Mouse (Mus musculus): ENCODE results near the gene Gm49354. TPM values are rescaled to one million over a fixed set of nuclear protein-coding genes. Genes with fewer than 3 reads are reported as not detected.
A peak's percentile ranks its signal among the peaks of the same experiment; 100 is the strongest.

The Gm49354 gene
- polyA plus RNA-seq (2014; fragmentation: Nextera tagmentation; extraction: Ambion mirVana): not detected in 2 replicates

DNA sequence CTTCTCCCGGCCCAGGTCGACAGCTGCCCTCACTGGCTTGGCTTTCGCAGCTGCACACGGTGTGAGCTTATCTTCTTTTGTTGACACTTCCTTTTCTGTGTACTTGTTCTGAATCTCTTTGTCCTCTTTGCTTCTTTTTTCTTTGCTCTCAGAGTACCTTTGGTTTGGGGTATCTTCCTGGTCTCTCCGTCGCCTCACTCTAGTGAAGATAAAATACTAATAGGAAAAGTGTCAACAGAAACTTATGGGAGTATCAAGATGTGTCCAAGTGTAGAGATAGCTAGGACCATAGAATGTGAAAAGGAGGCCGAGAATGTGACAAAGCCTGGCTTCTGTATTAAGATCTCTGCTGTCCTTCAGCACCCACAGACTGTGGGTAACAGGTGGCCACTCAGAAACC is at the start of gene Gm49354:
Gene Gm49354, minus strand, starts transcription at position 101 of the 400 bp plus-strand sequence.
- 92% methylated on average over 7 of the region's 7 CpGs for WGBS
- DNase-seq (ENCODE audit: low spot score) (no peak), ATAC-seq (replicated peaks; ENCODE audit: insufficient number of reproducible peaks, low FRiP score, low TSS enrichment, low read depth) (no peak)
- Histone ChIP-seq H3K27me3 (ENCODE audit: control insufficient read depth, insufficient read depth, low read length) (no peaks in the 10 kb centered on the region), H3K27ac (replicated peaks; ENCODE audit: low read depth, low read length) (no peak within 1 kb of the TSS), H3K4me3 (ENCODE audit: low read depth, low read length) (no peak within 1 kb of the TSS), H3K9me3 (replicated peaks; ENCODE audit: control insufficient read depth, low read length) (no peaks in the 10 kb centered on the region), H3K4me1 (ENCODE audit: control insufficient read depth, insufficient read depth, low read length) (no peaks in the 10 kb centered on the region), H3K9ac (replicated peaks; ENCODE audit: low read length) (no peak within 1 kb of the TSS), H3K4me2 (ENCODE audit: low read depth, low read length) (no peak within 1 kb of the TSS), H3K36me3 (replicated peaks; ENCODE audit: control insufficient read depth, insufficient read depth, low read depth, low read length) (peaks cover 18% of the 10 kb centered on the region)

DNA sequence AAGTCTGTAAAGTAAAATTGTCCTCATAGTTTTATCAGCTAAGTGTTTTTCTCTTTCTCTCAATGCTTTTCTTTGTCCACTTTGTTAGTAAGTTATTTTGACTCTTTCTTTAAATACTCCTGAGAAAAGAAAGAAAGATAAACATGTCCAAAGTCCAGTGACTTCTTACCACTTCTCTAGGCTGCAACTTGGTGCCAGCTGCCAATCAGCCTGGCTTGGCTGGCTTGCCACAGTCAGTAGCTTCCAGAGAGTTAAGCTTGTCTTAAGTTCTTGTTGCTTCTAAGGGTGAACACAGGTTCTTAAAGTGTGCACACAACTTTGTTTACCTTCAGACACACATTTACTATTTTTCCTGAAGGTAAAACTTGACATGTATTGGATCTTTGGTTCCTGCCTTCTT is 43.9 kb upstream of the Gm49354 start:
- DNase-seq (ENCODE audit: low spot score) (no peak), ATAC-seq (replicated peaks; ENCODE audit: insufficient number of reproducible peaks, low FRiP score, low TSS enrichment, low read depth) (no peak)
- Histone ChIP-seq H3K9ac (replicated peaks; ENCODE audit: low read length) (no peak overlapping the region), H3K36me3 (replicated peaks; ENCODE audit: control insufficient read depth, insufficient read depth, low read depth, low read length) (no peaks in the 10 kb centered on the region), H3K27ac (replicated peaks; ENCODE audit: low read depth, low read length) (no peak overlapping the region), H3K4me2 (ENCODE audit: low read depth, low read length) (no peak overlapping the region), H3K27me3 (ENCODE audit: control insufficient read depth, insufficient read depth, low read length) (no peaks in the 10 kb centered on the region), H3K9me3 (replicated peaks; ENCODE audit: control insufficient read depth, low read length) (no peaks in the 10 kb centered on the region), H3K4me1 (ENCODE audit: control insufficient read depth, insufficient read depth, low read length) (no peaks in the 10 kb centered on the region), H3K4me3 (ENCODE audit: low read depth, low read length) (no peak overlapping the region)

DNA sequence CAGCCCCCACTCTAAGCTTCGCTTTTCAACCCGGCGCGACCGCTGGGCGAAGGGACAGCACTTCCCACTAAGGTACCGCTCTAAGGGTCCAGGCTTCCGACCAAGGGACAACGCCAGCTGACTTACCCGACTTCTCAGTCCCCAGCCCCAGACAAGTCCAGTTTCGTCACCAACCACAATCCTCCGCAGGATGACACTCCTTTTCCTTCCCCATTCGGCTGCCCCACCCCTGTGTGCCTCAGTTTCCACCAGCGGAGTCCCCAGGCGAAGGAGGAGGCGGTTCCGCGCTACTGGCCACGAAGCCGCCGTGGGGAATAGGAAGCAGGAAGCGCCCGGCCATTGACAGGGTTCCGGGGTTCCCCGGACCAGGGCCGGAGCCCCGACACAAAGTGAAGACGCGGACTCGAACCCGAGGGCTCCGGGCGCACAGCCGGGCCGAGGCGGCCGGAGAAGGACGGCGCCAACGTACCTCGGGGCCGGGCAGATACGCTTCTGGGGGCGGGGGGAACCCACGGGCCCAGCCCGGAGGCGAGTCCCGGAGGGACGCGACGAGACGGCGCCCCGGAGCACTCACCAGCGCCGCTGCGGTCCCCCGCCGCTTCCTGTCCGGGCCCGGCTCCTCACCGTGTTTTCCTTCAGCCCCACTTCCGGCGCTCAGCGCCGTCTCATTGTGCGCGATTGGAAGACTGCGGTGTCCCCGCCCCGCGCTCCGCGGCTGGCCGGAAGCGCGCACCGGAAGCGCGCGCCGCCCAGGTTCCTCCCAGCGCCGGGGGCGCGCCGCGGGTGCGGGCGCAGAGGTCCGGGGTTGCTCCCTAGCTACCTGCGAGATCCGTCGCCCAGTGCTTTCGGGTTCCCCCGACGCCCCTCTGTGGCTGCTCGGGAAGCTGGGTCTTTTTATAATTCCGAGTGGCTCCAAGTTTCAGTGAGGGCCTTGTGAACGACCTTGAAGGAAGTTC is 40.7 kb upstream of the Gm49354 start, which contains the start of gene Tut7:
Gene Tut7, minus strand, starts transcription at position 641 of the 956 bp plus-strand sequence.
- ATAC-seq (replicated peaks; ENCODE audit: insufficient number of reproducible peaks, low FRiP score, low TSS enrichment, low read depth) (peak; percentile 96), DNase-seq (ENCODE audit: low spot score) (peak; percentile 96)
- Histone ChIP-seq H3K4me2 (ENCODE audit: low read depth, low read length) (peak within 1 kb of the TSS; percentile 62), H3K4me3 (ENCODE audit: low read depth, low read length) (peak within 1 kb of the TSS; percentile 98), H3K27me3 (ENCODE audit: control insufficient read depth, insufficient read depth, low read length) (no peaks in the 10 kb centered on the region), H3K9ac (replicated peaks; ENCODE audit: low read length) (peak within 1 kb of the TSS; percentile 75), H3K27ac (replicated peaks; ENCODE audit: low read depth, low read length) (peak within 1 kb of the TSS; percentile 77), H3K4me1 (ENCODE audit: control insufficient read depth, insufficient read depth, low read length) (no peaks in the 10 kb centered on the region), H3K36me3 (replicated peaks; ENCODE audit: control insufficient read depth, insufficient read depth, low read depth, low read length) (no peaks in the 10 kb centered on the region), H3K9me3 (replicated peaks; ENCODE audit: control insufficient read depth, low read length) (no peaks in the 10 kb centered on the region)
- WGBS: under 1% methylated on average over 78 of the region's 100 CpGs

DNA sequence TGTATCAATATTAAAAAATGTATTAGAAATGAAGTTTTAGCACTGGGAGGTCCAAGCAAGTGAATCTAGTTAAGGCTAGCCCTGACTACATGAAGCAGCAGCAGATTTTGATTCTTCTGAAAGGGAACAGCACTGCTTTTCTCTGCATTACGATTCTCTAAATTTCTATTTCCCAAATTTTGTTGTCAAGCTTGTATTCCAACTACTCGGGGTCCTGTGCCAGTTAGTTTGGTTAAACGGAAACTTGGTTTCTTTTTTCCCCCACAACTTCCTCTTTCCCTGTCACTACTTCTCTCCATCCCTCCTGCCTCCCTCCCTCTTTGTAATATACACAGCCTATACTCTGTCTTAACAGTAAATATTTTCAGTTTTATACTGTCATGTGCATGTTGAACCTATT is 38.8 kb upstream of the Gm49354 start:
- DNase-seq (ENCODE audit: low spot score) (no peak), ATAC-seq (replicated peaks; ENCODE audit: insufficient number of reproducible peaks, low FRiP score, low TSS enrichment, low read depth) (no peak)
- Histone ChIP-seq H3K9me3 (replicated peaks; ENCODE audit: control insufficient read depth, low read length) (no peaks in the 10 kb centered on the region), H3K4me2 (ENCODE audit: low read depth, low read length) (no peak overlapping the region), H3K9ac (replicated peaks; ENCODE audit: low read length) (no peak overlapping the region), H3K4me1 (ENCODE audit: control insufficient read depth, insufficient read depth, low read length) (no peaks in the 10 kb centered on the region), H3K36me3 (replicated peaks; ENCODE audit: control insufficient read depth, insufficient read depth, low read depth, low read length) (no peaks in the 10 kb centered on the region), H3K27me3 (ENCODE audit: control insufficient read depth, insufficient read depth, low read length) (no peaks in the 10 kb centered on the region), H3K4me3 (ENCODE audit: low read depth, low read length) (no peak overlapping the region), H3K27ac (replicated peaks; ENCODE audit: low read depth, low read length) (no peak overlapping the region)
- 79% methylated on average over 3 of the region's 3 CpGs for WGBS

DNA sequence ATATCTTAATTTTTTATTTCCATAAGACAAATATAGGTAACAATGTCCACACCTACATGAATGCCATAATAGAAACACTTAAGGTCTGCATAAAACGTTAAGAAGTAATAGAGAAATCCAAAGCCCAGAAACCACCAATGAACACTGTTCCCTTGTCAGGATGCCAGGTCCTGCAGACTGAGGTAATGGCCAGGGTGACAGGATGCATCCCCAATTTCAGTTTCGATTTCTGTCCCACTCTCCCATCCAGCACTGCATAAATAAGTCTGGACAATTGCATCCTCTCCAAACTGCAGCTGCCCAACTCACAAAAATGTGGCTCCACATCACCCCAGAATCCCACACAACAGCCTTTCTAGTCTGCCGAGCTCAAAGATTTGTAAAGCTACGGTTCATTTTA is 38.1 kb upstream of the Gm49354 start:
- Histone ChIP-seq H3K9me3 (replicated peaks; ENCODE audit: control insufficient read depth, low read length) (no peaks in the 10 kb centered on the region), H3K4me2 (ENCODE audit: low read depth, low read length) (no peak overlapping the region), H3K27ac (replicated peaks; ENCODE audit: low read depth, low read length) (no peak overlapping the region), H3K9ac (replicated peaks; ENCODE audit: low read length) (no peak overlapping the region), H3K36me3 (replicated peaks; ENCODE audit: control insufficient read depth, insufficient read depth, low read depth, low read length) (no peaks in the 10 kb centered on the region), H3K4me1 (ENCODE audit: control insufficient read depth, insufficient read depth, low read length) (no peaks in the 10 kb centered on the region), H3K4me3 (ENCODE audit: low read depth, low read length) (no peak overlapping the region), H3K27me3 (ENCODE audit: control insufficient read depth, insufficient read depth, low read length) (no peaks in the 10 kb centered on the region)
- 86% methylated on average over 4 of the region's 4 CpGs for WGBS
- DNase-seq (ENCODE audit: low spot score) (no peak), ATAC-seq (replicated peaks; ENCODE audit: insufficient number of reproducible peaks, low FRiP score, low TSS enrichment, low read depth) (no peak)

DNA sequence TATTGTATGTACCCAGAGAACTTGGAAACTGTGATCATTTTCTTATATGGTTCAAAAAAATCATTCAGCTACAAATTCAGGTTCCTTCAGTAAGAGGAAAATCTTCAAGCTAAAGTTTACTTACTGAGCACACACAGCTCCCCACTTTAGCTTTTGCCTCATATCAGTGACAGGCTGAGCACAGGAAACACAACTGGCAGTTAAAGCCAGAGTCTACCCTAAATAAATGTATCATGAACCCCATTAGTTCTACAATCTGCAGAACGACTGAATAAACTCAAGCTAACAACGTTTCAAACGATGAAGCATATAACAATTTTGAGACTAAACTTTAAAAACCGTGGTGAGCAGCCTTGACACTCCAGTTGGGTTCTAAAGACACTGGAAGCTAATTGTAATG is 35.3 kb upstream of the Gm49354 start:
- Histone ChIP-seq H3K36me3 (replicated peaks; ENCODE audit: control insufficient read depth, insufficient read depth, low read depth, low read length) (peaks cover 3% of the 10 kb centered on the region), H3K4me1 (ENCODE audit: control insufficient read depth, insufficient read depth, low read length) (no peaks in the 10 kb centered on the region), H3K9ac (replicated peaks; ENCODE audit: low read length) (no peak overlapping the region), H3K9me3 (replicated peaks; ENCODE audit: control insufficient read depth, low read length) (no peaks in the 10 kb centered on the region), H3K27ac (replicated peaks; ENCODE audit: low read depth, low read length) (no peak overlapping the region), H3K4me2 (ENCODE audit: low read depth, low read length) (no peak overlapping the region), H3K27me3 (ENCODE audit: control insufficient read depth, insufficient read depth, low read length) (no peaks in the 10 kb centered on the region), H3K4me3 (ENCODE audit: low read depth, low read length) (no peak overlapping the region)
- ATAC-seq (replicated peaks; ENCODE audit: insufficient number of reproducible peaks, low FRiP score, low TSS enrichment, low read depth) (no peak), DNase-seq (ENCODE audit: low spot score) (no peak)
- WGBS: 92% methylated on average over 4 of the region's 4 CpGs

DNA sequence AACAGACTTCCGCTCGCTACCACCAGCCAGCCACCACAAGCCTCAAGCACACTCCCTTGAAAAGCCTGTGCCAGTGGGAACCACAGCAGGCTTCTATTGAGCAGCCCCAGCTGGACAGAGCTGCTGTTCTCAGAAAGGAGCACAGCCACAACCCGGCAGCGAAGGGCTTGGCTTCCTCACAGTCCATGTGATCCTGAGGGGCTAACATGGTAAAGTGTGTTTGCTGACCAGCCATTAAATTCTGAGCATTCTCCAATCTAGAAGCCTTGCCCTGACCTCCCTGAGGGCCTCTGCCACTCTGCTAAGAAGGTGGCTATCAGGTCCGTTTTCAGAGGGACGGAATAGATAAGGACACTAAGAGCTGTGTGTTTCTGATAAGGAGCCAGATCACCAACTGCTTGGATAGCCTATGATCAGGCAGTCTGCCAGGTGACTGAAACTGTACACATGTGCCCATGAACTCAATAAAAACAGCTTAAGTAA is 32.1 kb upstream of the Gm49354 start:
- H3K36me3 ChIP-seq (replicated peaks; ENCODE audit: control insufficient read depth, insufficient read depth, low read depth, low read length): peaks cover 9% of the 10 kb centered on the region
- H3K9ac ChIP-seq (replicated peaks; ENCODE audit: low read length): no peak overlapping the region
- no peaks in the 10 kb centered on the region for H3K27me3 ChIP-seq (ENCODE audit: control insufficient read depth, insufficient read depth, low read length)
- no peak overlapping the region for H3K4me3 ChIP-seq (ENCODE audit: low read depth, low read length)
- H3K4me1 ChIP-seq (ENCODE audit: control insufficient read depth, insufficient read depth, low read length): no peaks in the 10 kb centered on the region
- no peak for DNase-seq (ENCODE audit: low spot score)
- H3K9me3 ChIP-seq (replicated peaks; ENCODE audit: control insufficient read depth, low read length): no peaks in the 10 kb centered on the region
- H3K27ac ChIP-seq (replicated peaks; ENCODE audit: low read depth, low read length): no peak overlapping the region
- ATAC-seq (replicated peaks; ENCODE audit: insufficient number of reproducible peaks, low FRiP score, low TSS enrichment, low read depth): no peak
- H3K4me2 ChIP-seq (ENCODE audit: low read depth, low read length): no peak overlapping the region
- 85% methylated on average over 6 of the region's 6 CpGs for WGBS

DNA sequence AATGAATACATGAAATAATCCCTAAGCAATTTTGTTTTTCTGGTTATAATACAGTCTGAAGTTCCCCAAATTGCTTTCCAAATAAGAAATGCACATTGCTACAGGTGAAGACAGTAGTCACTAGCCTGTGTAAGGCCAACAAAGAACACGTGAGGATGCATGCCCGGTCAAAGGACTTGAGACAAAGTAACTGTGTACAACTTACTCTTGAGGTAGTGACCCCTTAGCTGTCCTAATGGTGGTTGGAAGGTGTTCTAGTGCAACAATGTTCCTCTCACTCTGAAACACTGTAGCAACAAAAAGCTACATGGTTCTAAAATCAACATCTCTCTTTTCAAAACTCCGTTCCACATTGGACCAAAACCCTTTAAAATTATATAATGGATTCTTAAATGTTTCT is 29.5 kb upstream of the Gm49354 start:
- Histone ChIP-seq H3K27me3 (ENCODE audit: control insufficient read depth, insufficient read depth, low read length) (no peaks in the 10 kb centered on the region), H3K4me1 (ENCODE audit: control insufficient read depth, insufficient read depth, low read length) (no peaks in the 10 kb centered on the region), H3K4me3 (ENCODE audit: low read depth, low read length) (no peak overlapping the region), H3K36me3 (replicated peaks; ENCODE audit: control insufficient read depth, insufficient read depth, low read depth, low read length) (peaks cover 10% of the 10 kb centered on the region), H3K4me2 (ENCODE audit: low read depth, low read length) (no peak overlapping the region), H3K9ac (replicated peaks; ENCODE audit: low read length) (no peak overlapping the region), H3K27ac (replicated peaks; ENCODE audit: low read depth, low read length) (no peak overlapping the region), H3K9me3 (replicated peaks; ENCODE audit: control insufficient read depth, low read length) (no peaks in the 10 kb centered on the region)
- 94% methylated on average over 3 of the region's 3 CpGs for WGBS
- DNase-seq (ENCODE audit: low spot score) (no peak), ATAC-seq (replicated peaks; ENCODE audit: insufficient number of reproducible peaks, low FRiP score, low TSS enrichment, low read depth) (no peak)
